Mouse (Mus musculus): ENCODE measurements around the gene Akap11.

Gene Akap11

GRCm38 (mm10) chr14:78448017-78448416 lies 88.6 kb downstream of the Akap11 start:
- DNase-seq (ENCODE audit: low spot score) = no peak

DNA sequence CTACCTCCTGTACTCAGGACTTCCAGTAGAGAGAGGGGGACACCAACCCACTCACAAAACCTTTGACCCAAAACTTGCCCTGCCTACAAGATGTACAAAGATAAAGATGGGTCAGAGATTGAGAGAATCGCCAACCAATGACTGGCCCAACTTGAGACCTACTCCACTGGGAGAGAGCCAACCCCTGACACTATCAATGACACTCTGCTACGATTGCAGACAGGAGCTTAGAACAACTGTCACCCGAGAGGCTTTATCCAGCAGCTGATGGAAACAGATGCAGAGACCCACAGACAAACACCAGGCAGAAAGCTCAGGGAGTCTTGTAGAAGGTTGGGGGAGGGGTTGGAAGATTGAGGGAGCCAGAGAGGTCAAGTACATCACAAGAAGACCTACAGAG lies 89.1 kb downstream of the Akap11 start:
- DNase-seq (ENCODE audit: low spot score) = no peak
